Mouse (Mus musculus) stomach, embryonic 15.5 days (tissue): ENCODE data around the gene D230025D16Rik. TPM values are rescaled to one million over a fixed set of nuclear protein-coding genes. Genes with fewer than 3 reads are reported as not detected.
"Not testable (repeated sequence)": the region's sequence is repeated elsewhere in the genome, so short reads cannot be mapped to it uniquely, and the experiment has no call there.

ENCODE experiments used
- ATAC-seq: fragments of 200-750 bp; cut with Nextera tagmentation; 2 replicates; pipeline ENCODE4 v1.8.0; 2017; ENCODE audit warnings: low read depth, moderate number of reproducible peaks, moderate TSS enrichment; ENCODE audit not compliant: insufficient read depth, low FRiP score
- H3K27ac ChIP-seq: fragments of 300-500 bp; sonication (generic); 2 replicates; pipeline ENCODE4 v1.5.1; 2015; ENCODE audit warnings: mild to moderate bottlenecking, inconsistent platforms
- H3K27me3 ChIP-seq: fragments of 300-500 bp; sonication (generic); replicated peaks from 2 replicates; pipeline ENCODE4 v1.6.1; 2015; ENCODE audit warnings: inconsistent platforms
- H3K36me3 ChIP-seq: fragments of 300-500 bp; sonication (generic); 2 replicates; pipeline ENCODE4 v1.6.1; 2015; ENCODE audit warnings: inconsistent platforms
- H3K4me1 ChIP-seq: fragments of 300-500 bp; sonication (generic); 2 replicates; pipeline ENCODE4 v1.6.1; 2015; ENCODE audit warnings: inconsistent platforms
- H3K4me2 ChIP-seq: fragments of 300-500 bp; sonication (generic); 2 replicates; pipeline ENCODE4 v1.6.1; 2015; ENCODE audit warnings: mild to moderate bottlenecking, inconsistent platforms
- H3K4me3 ChIP-seq: fragments of 300-500 bp; sonication (generic); replicated peaks from 2 replicates; pipeline ENCODE4 v1.5.1; 2015; ENCODE audit warnings: inconsistent platforms
- H3K9ac ChIP-seq: fragments of 300-500 bp; sonication (generic); 2 replicates; pipeline ENCODE4 v1.6.1; 2015; ENCODE audit warnings: inconsistent platforms
- H3K9me3 ChIP-seq: fragments of 300-500 bp; sonication (generic); 2 replicates; pipeline ENCODE4 v1.6.1; 2016; ENCODE audit warnings: inconsistent platforms
- WGBS: fragments of 180-500 bp; shearing (Covaris S2); methylation state at CpG from one replicate; pipeline ENCODE4 v1.1.7; 2015; 5-methylcytosine and 5-hydroxymethylcytosine counted together
- polyA plus RNA-seq: library from polyadenylated mRNA; unstranded; fragments of >200 nt; fragmentation: Nextera tagmentation; extraction: Ambion mirVana; gene quantifications from 2 replicates; pipeline ENCODE4 v1.2.1, GENCODE M21; 2015

The D230025D16Rik gene
- 26.2 and 26.8 TPM in 2 replicates for polyA plus RNA-seq

DNA sequence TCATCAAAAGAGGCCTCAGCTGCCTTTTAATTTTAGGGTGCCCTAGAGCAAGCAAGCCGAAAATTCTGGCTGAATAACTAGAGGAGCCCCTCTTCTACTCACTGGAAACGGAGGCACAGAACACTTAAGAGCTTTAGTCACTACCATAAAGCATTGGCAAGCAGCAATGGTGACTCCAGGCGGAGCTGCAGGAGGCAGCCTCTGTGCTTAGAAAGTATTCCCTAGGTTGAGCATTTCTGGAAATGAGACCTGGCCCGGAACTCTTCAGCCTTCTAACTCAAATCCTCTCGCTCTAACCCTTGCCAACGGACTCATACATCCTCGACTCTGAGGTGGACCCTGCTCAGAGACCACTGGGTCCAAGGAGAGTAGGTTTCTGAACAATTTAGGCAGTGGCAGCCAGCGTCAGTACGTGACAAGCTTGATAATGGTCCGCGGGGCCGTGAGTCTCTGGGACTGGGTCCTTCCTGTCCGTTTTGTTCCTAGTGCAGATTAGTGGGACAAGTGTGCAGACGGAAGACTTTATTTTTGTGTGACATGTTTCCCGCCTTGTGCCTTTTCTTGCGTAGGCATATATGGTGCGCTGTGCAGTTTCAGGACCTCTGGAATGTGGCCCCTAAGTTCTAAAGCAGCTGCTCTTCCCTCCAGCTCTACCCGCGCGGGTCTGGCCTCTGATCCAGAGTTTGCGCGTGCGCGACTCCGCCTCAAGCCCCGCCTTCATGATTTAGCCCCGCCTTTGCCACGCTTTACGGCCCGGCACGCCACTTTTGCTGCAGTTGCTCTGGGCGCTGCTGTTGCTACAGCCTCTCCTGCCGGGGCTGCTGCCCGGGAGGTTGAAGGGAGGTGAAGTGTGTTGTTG is at the start of gene D230025D16Rik:
D230025D16Rik (plus strand) TSS at position 733 of the 859 bp plus-strand sequence.
- H3K36me3 ChIP-seq, result no peaks in the 10 kb centered on the region
- peak within 1 kb of the TSS; percentile 74 for H3K4me2 ChIP-seq
- no peaks in the 10 kb centered on the region for H3K9me3 ChIP-seq
- peak within 1 kb of the TSS; percentile 96 for H3K9ac ChIP-seq
- peak within 1 kb of the TSS; percentile 99 for H3K4me3 ChIP-seq
- WGBS, result 2% methylated on average over 34 of the region's 34 CpGs
- H3K27ac ChIP-seq, result peak within 1 kb of the TSS; percentile 88
- no peaks in the 10 kb centered on the region for H3K27me3 ChIP-seq
- H3K4me1 ChIP-seq, result peaks cover 16% of the 10 kb centered on the region; the same call in 1 of the 2 replicates
- peak; percentile 91 for ATAC-seq

GRCm38 (mm10) chr8:105175287-105175686 is 49.7 kb upstream of the D230025D16Rik start:
- not testable (repeated sequence) for H3K27me3 ChIP-seq, H3K4me2 ChIP-seq, H3K27ac ChIP-seq, H3K9ac ChIP-seq, H3K4me3 ChIP-seq, H3K9me3 ChIP-seq, H3K4me1 ChIP-seq, H3K36me3 ChIP-seq, ATAC-seq
- 93% methylated on average over 3 of the region's 3 CpGs for WGBS

- Histone ChIP-seq H3K9ac (no peak overlapping the region), H3K4me3 (no peak overlapping the region), H3K36me3 (0 out of 2 replicates have a peak, but pooled peaks cover 3% of the 10 kb centered on the region), H3K27me3 (no peaks in the 10 kb centered on the region), H3K4me2 (no peak overlapping the region), H3K4me1 (0 out of 2 replicates have a peak, but pooled peaks cover under 1% of the 10 kb centered on the region), H3K27ac (no peak overlapping the region), H3K9me3 (no peaks in the 10 kb centered on the region)
- ATAC-seq, result no peak
- 81% methylated on average over 6 of the region's 6 CpGs for WGBS
Measured at GRCm38 (mm10) chr8:105178211-105178800, 46.6 kb upstream of the D230025D16Rik start.

DNA sequence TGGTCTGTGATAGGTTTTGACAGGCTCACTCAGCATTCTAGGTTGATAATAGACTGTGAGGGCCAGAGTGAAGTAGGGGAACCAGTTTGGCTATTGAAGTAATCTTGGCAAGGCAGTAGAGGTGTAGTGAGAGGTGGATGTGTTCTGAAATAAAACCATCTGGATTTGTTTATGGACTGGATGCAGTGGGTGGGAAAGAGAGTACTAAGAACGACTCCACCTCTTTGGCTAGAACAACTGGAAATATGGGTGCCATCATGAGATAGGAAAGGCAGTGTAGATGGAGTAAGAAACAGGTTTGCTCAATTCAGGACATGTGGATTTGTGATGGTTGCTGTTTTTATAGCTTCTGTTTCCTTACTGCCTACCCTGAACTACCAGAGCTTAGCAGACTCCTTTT is 42.7 kb upstream of the D230025D16Rik start:
- Histone ChIP-seq H3K4me2 (no peak overlapping the region), H3K27me3 (no peaks in the 10 kb centered on the region), H3K9me3 (no peaks in the 10 kb centered on the region), H3K4me3 (no peak overlapping the region), H3K9ac (no peak overlapping the region), H3K36me3 (0 out of 2 replicates have a peak, but pooled peaks cover 7% of the 10 kb centered on the region), H3K4me1 (no peaks in the 10 kb centered on the region), H3K27ac (no peak overlapping the region)
- WGBS, result 51% methylated on average over 1 of the region's 1 CpGs
- ATAC-seq, result no peak

DNA sequence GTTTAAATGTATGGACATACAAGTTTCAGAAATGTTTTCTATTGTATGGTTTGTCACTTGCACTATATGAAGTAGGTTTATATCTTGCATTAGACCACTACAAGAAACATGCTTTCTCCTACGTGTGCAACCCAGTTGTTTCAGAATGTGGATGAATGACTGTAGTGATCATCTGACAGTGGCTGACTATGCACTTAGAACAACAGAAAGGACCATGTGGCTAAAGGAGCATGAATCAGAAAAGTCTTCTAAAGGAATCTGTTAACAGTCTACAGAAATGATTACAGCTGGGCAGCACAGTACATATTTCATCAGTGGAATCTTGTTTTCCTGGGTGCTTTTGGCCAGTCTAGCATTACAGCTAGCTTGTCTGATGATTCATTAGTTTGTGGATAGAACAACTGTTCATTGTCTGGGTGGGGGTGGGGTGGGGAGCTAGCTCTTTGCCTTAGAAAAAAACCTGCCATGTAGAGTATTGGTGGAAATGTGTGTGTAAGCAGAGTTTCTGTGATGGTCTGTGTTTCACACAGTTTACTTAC is 38.4 kb upstream of the D230025D16Rik start:
- H3K4me2 ChIP-seq, result no peak overlapping the region
- H3K27ac ChIP-seq, result no peak overlapping the region
- no peaks in the 10 kb centered on the region for H3K4me1 ChIP-seq
- H3K9ac ChIP-seq, result no peak overlapping the region
- H3K9me3 ChIP-seq, result no peaks in the 10 kb centered on the region
- H3K36me3 ChIP-seq, result 0 out of 2 replicates have a peak, but pooled peaks cover 7% of the 10 kb centered on the region
- H3K27me3 ChIP-seq, result no peaks in the 10 kb centered on the region
- H3K4me3 ChIP-seq, result no peak overlapping the region
- no peak for ATAC-seq
- 42% methylated on average over 1 of the region's 1 CpGs for WGBS

GRCm38 (mm10) chr8:105192182-105192581 is 32.8 kb upstream of the D230025D16Rik start:
- Histone ChIP-seq H3K9ac (no peak overlapping the region), H3K27ac (no peak overlapping the region), H3K4me2 (no peak overlapping the region), H3K27me3 (no peaks in the 10 kb centered on the region), H3K36me3 (peaks cover 23% of the 10 kb centered on the region; the same call in 1 of the 2 replicates), H3K4me3 (no peak overlapping the region), H3K9me3 (no peaks in the 10 kb centered on the region), H3K4me1 (no peaks in the 10 kb centered on the region)
- ATAC-seq, result no peak
- WGBS, result 94% methylated on average over 5 of the region's 5 CpGs

DNA sequence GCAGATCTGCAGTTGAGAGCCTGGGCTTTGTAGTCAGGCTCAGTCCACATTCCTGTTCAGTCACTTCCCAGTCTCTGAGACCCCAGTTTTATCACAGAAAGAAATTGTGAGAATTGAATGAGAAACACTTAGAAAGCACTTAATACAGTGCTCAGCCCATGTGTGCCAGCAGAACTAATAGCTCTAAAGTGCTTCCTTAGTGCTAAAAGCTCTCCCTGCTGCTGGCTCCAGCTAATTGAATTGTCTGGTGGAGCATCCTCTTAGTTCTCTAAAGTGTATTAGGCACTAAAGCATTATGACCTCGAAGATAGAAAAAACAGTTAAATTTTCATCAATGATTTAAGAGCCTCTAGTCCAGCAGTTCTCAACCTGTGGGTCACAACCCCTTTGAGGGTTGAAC is 19.2 kb upstream of the D230025D16Rik start:
- Histone ChIP-seq H3K4me2 (no peak overlapping the region), H3K36me3 (0 out of 2 replicates have a peak, but pooled peaks cover 3% of the 10 kb centered on the region), H3K4me1 (no peaks in the 10 kb centered on the region), H3K27me3 (no peaks in the 10 kb centered on the region), H3K4me3 (no peak overlapping the region), H3K9ac (no peak overlapping the region), H3K9me3 (no peaks in the 10 kb centered on the region), H3K27ac (no peak overlapping the region)
- 73% methylated on average over 1 of the region's 1 CpGs for WGBS
- no peak for ATAC-seq

GRCm38 (mm10) chr8:105206766-105207275 is 18.1 kb upstream of the D230025D16Rik start:
- Histone ChIP-seq H3K27ac (no peak overlapping the region), H3K36me3 (0 out of 2 replicates have a peak, but pooled peaks cover 3% of the 10 kb centered on the region), H3K27me3 (no peaks in the 10 kb centered on the region), H3K4me3 (no peak overlapping the region), H3K9ac (no peak overlapping the region), H3K4me2 (no peak overlapping the region), H3K4me1 (no peaks in the 10 kb centered on the region), H3K9me3 (no peaks in the 10 kb centered on the region)
- 55% methylated on average over 7 of the region's 7 CpGs for WGBS
- no peak for ATAC-seq

DNA sequence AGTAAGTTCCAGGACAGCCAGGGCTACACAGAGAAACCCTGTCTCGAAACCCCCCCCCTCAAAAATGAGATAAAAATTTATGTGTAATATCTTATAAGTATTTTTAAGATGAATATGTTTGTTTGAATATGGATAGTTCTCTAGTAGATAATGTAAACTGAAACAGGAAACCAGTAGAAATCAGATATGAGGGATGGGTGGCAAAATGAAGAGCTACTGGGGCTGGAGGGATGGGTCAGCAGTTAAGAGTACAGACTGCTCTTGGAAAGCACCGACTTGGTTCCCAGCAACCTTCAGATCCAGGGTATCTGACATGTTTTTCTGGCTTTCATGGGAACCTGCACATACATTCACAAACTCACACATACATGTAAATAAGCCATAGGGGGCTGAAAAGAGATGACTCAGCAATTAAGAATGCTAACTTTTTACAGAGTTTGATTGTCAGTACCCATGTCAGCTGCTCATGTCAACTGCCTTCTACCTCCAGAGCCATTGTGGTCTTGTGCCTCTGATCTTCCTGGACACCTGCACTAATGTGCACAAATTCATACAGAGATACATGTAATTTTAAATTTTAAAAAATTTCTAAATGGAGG is 17.2 kb upstream of the D230025D16Rik start:
- Histone ChIP-seq H3K9ac (no peak overlapping the region), H3K27me3 (no peaks in the 10 kb centered on the region), H3K4me1 (no peaks in the 10 kb centered on the region), H3K9me3 (no peaks in the 10 kb centered on the region), H3K4me2 (no peak overlapping the region), H3K4me3 (no peak overlapping the region), H3K27ac (no peak overlapping the region), H3K36me3 (0 out of 2 replicates have a peak, but pooled peaks cover 3% of the 10 kb centered on the region)
- ATAC-seq, result no peak
- 83% methylated on average over 2 of the region's 2 CpGs for WGBS

DNA sequence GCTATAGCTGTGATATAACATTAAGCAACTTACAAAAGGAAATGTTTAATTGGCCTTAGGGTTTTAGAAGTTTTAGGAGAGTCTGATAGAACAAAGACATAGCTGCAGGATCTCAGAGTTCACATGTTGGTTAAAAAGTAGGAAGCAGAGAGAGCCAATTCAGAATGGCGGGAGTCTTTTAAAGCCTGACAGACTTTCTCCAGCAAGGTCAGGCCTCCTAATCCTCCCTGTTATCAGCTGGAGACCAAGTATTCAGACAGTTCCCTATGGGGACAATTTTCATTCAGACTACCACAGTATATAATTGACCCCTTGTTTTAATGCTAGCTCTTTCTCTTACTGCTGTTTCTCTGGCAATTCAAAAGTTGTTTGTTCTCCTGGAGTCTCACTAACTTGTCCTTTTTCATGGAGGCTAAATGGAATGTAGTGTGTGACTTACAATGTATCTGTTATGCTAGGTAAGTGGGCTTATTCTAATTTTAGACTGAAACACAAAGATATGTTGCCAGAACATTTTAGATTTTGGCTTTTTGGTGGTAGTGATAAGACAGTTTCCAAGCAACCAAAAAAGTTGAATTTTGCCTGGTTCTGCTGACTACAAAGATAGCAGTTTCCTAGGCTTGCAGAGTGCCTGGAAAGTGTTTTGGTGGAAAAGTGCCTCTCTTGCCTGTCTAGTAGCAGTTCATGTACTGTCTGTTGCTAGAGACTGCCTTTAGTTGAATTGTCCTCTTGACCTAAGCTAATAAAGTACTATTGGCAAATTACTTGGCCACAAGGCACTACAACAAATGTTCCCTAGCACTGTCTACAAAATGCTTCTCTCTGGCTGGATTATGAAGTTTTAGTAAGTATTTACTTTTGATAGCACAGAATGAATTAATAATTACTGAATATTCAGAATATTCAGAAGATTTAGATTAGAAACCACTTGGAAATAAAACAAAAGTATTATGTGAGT is 15.5 kb upstream of the D230025D16Rik start:
- no peak for ATAC-seq
- WGBS, result 66% methylated on average over 1 of the region's 1 CpGs
- H3K36me3 ChIP-seq, result no peaks in the 10 kb centered on the region

GRCm38 (mm10) chr8:105214104-105214503 is 10.8 kb upstream of the D230025D16Rik start:
- H3K27ac ChIP-seq, result no peak overlapping the region
- no peak overlapping the region for H3K9ac ChIP-seq
- H3K27me3 ChIP-seq, result no peaks in the 10 kb centered on the region
- no peaks in the 10 kb centered on the region for H3K9me3 ChIP-seq
- H3K36me3 ChIP-seq, result no peaks in the 10 kb centered on the region
- WGBS, result 88% methylated on average over 5 of the region's 5 CpGs
- H3K4me1 ChIP-seq, result no peaks in the 10 kb centered on the region
- no peak overlapping the region for H3K4me2 ChIP-seq
- H3K4me3 ChIP-seq, result no peak overlapping the region
- ATAC-seq, result no peak

More for the DNA sequence above, 15.5 kb upstream of the D230025D16Rik start:
- H3K4me3 ChIP-seq, result no peak overlapping the region
- no peak overlapping the region for H3K4me2 ChIP-seq
- H3K4me1 ChIP-seq, result no peaks in the 10 kb centered on the region
- H3K9me3 ChIP-seq, result no peaks in the 10 kb centered on the region
- H3K27me3 ChIP-seq, result no peaks in the 10 kb centered on the region
- no peak overlapping the region for H3K9ac ChIP-seq
- H3K27ac ChIP-seq, result no peak overlapping the region
